Mouse (Mus musculus) hindbrain, postnatal 0 days (tissue): ENCODE results near the gene Zbtb34. TPM values are rescaled to one million over a fixed set of nuclear protein-coding genes. Genes with fewer than 3 reads are reported as not detected.

Experiments
- ATAC-seq: fragments of 200-750 bp; cut with Nextera tagmentation; 2 replicates; pipeline ENCODE4 v1.8.0; 2017; ENCODE audit warnings: mild to moderate bottlenecking, moderate TSS enrichment, moderate library complexity
- DNase-seq: peaks from one replicate; pipeline ENCODE4 v3.0.0-alpha.2; 2015; ENCODE audit warnings: low spot score
- H3K27ac ChIP-seq: fragments of 300-500 bp; sonication (generic); 2 replicates; pipeline ENCODE4 v1.5.1; 2014; ENCODE audit warnings: mild to moderate bottlenecking
- H3K27me3 ChIP-seq: fragments of 300-500 bp; sonication (generic); 2 replicates; pipeline ENCODE4 v1.6.1; 2014; ENCODE audit warnings: low read length, mixed read lengths; ENCODE audit not compliant: insufficient read depth
- H3K36me3 ChIP-seq: fragments of 300-500 bp; sonication (generic); 2 replicates; pipeline ENCODE4 v1.6.1; 2014; ENCODE audit warnings: low read length, mixed read lengths; ENCODE audit not compliant: insufficient read depth
- H3K4me1 ChIP-seq: fragments of 300-500 bp; sonication (generic); 2 replicates; pipeline ENCODE4 v1.6.1; 2014; ENCODE audit warnings: antibody characterized with exemption, low read length, mixed read lengths; ENCODE audit not compliant: insufficient read depth
- H3K4me2 ChIP-seq: fragments of 300-500 bp; sonication (generic); 2 replicates; pipeline ENCODE4 v1.6.1; 2014; ENCODE audit warnings: low read depth, mild to moderate bottlenecking, low read length, moderate library complexity, mixed read lengths
- H3K4me3 ChIP-seq: fragments of 300-500 bp; sonication (generic); 2 replicates; pipeline ENCODE4 v1.5.1; 2014; ENCODE audit warnings: low read length
- H3K9ac ChIP-seq: fragments of 300-500 bp; sonication (generic); replicated peaks from 2 replicates; pipeline ENCODE4 v1.6.1; 2014; ENCODE audit warnings: mild to moderate bottlenecking, low read length, moderate library complexity, mixed read lengths
- H3K9me3 ChIP-seq: fragments of 300-500 bp; sonication (generic); 2 replicates; pipeline ENCODE4 v1.6.1; 2016; ENCODE audit warnings: low read length, mixed read lengths
- CTCF ChIP-seq: IDR thresholded peaks from 2 replicates; pipeline ENCODE4 v1.5.1; 2016; ENCODE audit warnings: antibody characterized with exemption, control low read depth, low read depth
- WGBS: fragments of 180-500 bp; shearing (Covaris S2); extraction: QIAGEN DNeasy Blood & Tissue Kit; methylation state at CpG from one replicate; pipeline ENCODE4 v1.1.7; 2014; 5-methylcytosine and 5-hydroxymethylcytosine counted together
- polyA plus RNA-seq: library from polyadenylated mRNA; unstranded; fragments of >200 nt; fragmentation: Nextera tagmentation; extraction: Ambion mirVana; gene quantifications from 2 replicates; pipeline ENCODE4 v1.2.1, GENCODE M21; 2015
- total RNA-seq: library from RNA; depleted of rRNA; stranded (reverse); fragments of >200 nt; gene quantifications from 2 replicates; pipeline ENCODE4 v1.2.3, GENCODE M21; 2014

Zbtb34 gene
- total and polyA plus RNA-seq, 2 experiments from 2014 or later: 3.1 to 20.6 TPM

DNA sequence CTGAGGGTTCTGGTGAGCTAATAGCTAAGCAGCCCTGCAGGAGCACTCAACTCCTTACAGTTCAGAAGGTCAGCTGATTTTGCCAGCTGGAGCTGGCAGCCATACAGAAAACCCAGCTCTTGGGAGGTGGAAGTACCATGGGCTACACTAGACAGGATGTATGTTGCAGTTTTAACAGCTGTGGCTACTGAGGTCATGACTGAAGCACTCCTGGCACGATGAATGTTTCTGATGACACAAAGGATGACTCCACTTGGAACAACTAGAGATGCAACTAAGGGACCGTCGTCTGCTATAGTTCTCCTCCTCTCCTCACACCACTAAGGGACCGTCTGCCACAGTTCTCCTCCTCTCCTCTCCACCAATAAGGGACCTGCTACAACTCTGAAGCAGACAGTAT is 34.8 kb upstream of the Zbtb34 start:
- H3K27me3 ChIP-seq: no peaks in the 10 kb centered on the region
- H3K4me3 ChIP-seq: no peak overlapping the region
- no peaks in the 10 kb centered on the region for H3K9me3 ChIP-seq
- peaks cover 9% of the 10 kb centered on the region for H3K4me1 ChIP-seq
- no peak overlapping the region for H3K9ac ChIP-seq
- H3K36me3 ChIP-seq: peaks cover 18% of the 10 kb centered on the region; the same call in 1 of the 2 replicates
- ATAC-seq (0 out of 2 replicates have a peak, but pooled peaks have one; percentile 19), DNase-seq (no peak)
- no peak for TF ChIP-seq CTCF
- no peak overlapping the region for H3K27ac ChIP-seq
- H3K4me2 ChIP-seq: no peak overlapping the region
- WGBS: 78% methylated on average over 4 of the region's 4 CpGs

DNA sequence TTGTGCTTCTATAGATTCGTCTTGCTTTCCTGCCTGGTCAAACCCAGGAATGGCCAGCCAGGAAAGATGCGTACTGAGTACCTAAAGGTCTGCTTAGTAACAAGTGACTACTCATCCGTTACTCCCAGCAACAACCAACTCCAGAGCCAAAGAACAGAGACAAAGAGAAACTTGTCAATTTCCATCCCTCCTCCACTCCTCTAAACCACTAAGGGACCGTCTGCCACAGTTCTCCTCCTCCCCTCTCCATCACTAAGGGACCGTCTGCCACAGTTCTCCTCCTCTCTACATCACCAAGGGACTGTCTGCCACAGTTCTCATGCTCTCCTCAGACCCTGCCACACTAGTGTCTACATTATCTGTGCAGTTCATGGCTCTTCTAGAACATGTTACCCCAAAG is 34.1 kb upstream of the Zbtb34 start:
- H3K36me3 ChIP-seq: peaks cover 21% of the 10 kb centered on the region; the same call in 1 of the 2 replicates
- no peak overlapping the region for H3K27ac ChIP-seq
- WGBS: 39% methylated on average over 5 of the region's 5 CpGs
- H3K9me3 ChIP-seq: no peaks in the 10 kb centered on the region
- ATAC-seq: no peak
- peaks cover 9% of the 10 kb centered on the region for H3K4me1 ChIP-seq
- DNase-seq: no peak
- H3K4me2 ChIP-seq: no peak overlapping the region
- no peaks in the 10 kb centered on the region for H3K27me3 ChIP-seq
- no peak overlapping the region for H3K4me3 ChIP-seq
- no peak for TF ChIP-seq CTCF
- H3K9ac ChIP-seq: no peak overlapping the region

DNA sequence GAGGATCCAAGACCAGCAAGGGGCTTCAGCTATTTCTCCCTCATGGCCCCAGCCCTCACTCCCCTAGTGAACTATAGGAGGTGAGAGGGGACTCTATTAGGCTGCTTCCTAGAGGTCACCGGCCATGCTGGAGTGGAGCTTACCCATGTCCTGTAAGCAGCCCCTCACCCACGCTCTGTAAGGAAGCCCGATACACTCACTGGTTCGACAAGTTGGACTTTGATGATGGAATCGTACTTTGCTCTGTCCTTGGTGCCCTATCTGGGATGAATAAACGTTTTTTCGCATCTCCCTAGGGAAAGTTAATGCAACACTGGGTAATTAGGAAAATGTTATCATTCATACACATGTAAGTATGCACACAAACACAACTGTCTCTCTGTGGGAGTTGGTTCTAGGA is 30.9 kb upstream of the Zbtb34 start:
- WGBS: 89% methylated on average over 7 of the region's 7 CpGs

DNA sequence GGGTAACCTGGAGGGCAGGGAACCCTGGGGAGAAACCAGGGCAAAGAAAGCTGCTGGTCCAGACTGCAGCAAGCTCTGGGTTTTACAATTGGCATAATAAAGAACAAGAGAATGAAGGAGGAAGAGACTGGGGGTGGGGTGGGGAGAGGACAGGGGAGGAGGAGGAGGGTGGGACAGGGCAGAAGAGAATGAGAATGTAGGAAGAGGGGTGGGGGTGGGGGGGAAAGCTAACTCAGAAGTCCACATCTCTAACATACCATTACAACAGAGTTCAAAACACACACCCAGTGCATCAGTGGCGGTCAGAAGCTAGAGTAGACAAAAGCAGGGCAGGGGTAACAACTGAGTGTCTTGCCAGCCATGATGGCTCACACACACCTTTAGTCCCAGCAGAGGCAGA is 29.9 kb upstream of the Zbtb34 start:
- WGBS: 77% methylated on average over 1 of the region's 1 CpGs
- H3K4me1 ChIP-seq: no peaks in the 10 kb centered on the region
- H3K27me3 ChIP-seq: no peaks in the 10 kb centered on the region
- H3K4me2 ChIP-seq: no peak overlapping the region
- H3K27ac ChIP-seq: no peak overlapping the region
- DNase-seq: no peak
- no peak for ATAC-seq
- no peak overlapping the region for H3K4me3 ChIP-seq
- no peaks in the 10 kb centered on the region for H3K9me3 ChIP-seq
- peaks cover 33% of the 10 kb centered on the region; the same call in 1 of the 2 replicates for H3K36me3 ChIP-seq
- TF ChIP-seq CTCF: no peak
- H3K9ac ChIP-seq: no peak overlapping the region

More for the DNA sequence above, 30.9 kb upstream of the Zbtb34 start:
- no peak for TF ChIP-seq CTCF
- no peak overlapping the region for H3K9ac ChIP-seq
- no peak overlapping the region for H3K4me2 ChIP-seq
- DNase-seq (no peak), ATAC-seq (no peak)
- no peaks in the 10 kb centered on the region for H3K9me3 ChIP-seq
- H3K4me3 ChIP-seq: no peak overlapping the region
- peaks cover 33% of the 10 kb centered on the region; the same call in 1 of the 2 replicates for H3K36me3 ChIP-seq
- H3K4me1 ChIP-seq: peaks cover 3% of the 10 kb centered on the region
- H3K27me3 ChIP-seq: no peaks in the 10 kb centered on the region
- H3K27ac ChIP-seq: no peak overlapping the region

DNA sequence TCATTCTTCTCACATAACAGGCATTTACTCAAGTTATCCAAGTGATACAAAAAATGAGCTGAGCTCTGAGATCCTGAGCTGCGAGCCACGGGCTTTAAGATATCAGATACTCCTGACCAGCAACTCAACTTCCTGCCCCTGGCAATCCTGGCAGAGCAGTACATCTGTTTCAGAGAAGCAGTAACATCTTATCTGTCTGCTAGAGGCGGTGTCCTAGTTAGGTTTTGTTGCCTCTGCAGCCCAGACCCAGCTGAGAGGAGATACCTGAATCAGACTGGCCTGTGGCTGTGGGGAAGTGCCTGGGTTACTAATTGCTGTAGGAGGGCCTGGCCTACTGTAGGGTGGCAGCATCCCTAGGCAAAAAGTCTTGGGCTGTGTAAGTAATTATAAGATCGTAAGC is 28.5 kb upstream of the Zbtb34 start:
- Histone ChIP-seq H3K9me3 (no peaks in the 10 kb centered on the region), H3K27ac (no peak overlapping the region), H3K4me3 (no peak overlapping the region), H3K4me2 (no peak overlapping the region), H3K4me1 (no peaks in the 10 kb centered on the region), H3K9ac (no peak overlapping the region), H3K27me3 (no peaks in the 10 kb centered on the region), H3K36me3 (peaks cover 33% of the 10 kb centered on the region; the same call in 1 of the 2 replicates)
- no peak for TF ChIP-seq CTCF
- WGBS: 96% methylated on average over 4 of the region's 4 CpGs
- ATAC-seq: no peak
- no peak for DNase-seq

DNA sequence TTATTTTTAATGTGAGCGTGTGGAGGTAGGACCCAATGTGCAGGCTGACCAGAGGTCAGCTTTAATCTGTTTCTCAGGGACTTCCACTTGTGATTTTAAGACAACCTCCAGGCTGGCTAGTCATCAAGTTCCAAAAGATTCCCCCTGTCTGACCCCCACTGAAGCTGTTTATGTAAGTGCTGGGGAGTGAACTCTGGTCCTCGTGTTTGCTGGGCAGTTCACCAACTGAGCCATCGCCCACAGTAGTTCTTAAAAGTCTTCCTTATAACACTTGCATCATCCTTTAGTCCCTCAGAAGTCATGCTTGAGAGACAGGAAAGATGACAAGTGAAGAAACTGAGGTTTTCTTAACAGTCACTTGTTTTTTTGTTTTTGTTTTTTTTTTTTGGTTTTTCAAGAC is 25.6 kb upstream of the Zbtb34 start:
- TF ChIP-seq CTCF: no peak
- H3K27me3 ChIP-seq: no peaks in the 10 kb centered on the region
- WGBS: 87% methylated on average over 3 of the region's 3 CpGs
- no peak overlapping the region for H3K9ac ChIP-seq
- peaks cover 44% of the 10 kb centered on the region for H3K36me3 ChIP-seq
- no peak overlapping the region for H3K4me3 ChIP-seq
- H3K9me3 ChIP-seq: no peaks in the 10 kb centered on the region
- ATAC-seq: no peak
- H3K27ac ChIP-seq: no peak overlapping the region
- DNase-seq: no peak
- H3K4me2 ChIP-seq: no peak overlapping the region
- no peaks in the 10 kb centered on the region for H3K4me1 ChIP-seq

DNA sequence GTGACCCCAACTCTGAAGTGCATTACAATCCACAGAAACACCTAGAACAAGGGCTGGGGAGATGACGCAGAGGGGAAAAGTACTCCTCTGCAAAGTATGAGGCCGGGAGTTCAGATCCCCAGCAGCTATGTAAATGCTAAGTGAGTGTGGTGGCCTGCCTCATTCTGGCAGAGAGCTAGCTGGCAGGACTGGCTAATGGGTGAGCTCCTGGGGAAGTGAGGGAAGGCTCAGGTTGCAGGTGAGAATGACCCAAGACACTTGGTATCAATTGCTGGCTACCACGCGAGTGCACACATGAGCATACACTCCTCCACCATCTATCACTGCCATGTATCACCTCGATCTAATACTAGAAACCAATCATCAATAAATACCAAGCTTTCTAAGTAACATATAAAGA is 25.1 kb upstream of the Zbtb34 start:
- no peak for TF ChIP-seq CTCF
- H3K27me3 ChIP-seq: no peaks in the 10 kb centered on the region
- no peaks in the 10 kb centered on the region for H3K4me1 ChIP-seq
- no peak overlapping the region for H3K27ac ChIP-seq
- H3K9ac ChIP-seq: no peak overlapping the region
- no peak overlapping the region for H3K4me2 ChIP-seq
- H3K9me3 ChIP-seq: no peaks in the 10 kb centered on the region
- ATAC-seq (no peak), DNase-seq (no peak)
- WGBS: 92% methylated on average over 5 of the region's 5 CpGs
- H3K36me3 ChIP-seq: peaks cover 40% of the 10 kb centered on the region
- no peak overlapping the region for H3K4me3 ChIP-seq
